Mouse (Mus musculus): ENCODE measurements around the gene Akr1b8.
"Not testable (repeated sequence)": the region's sequence is repeated elsewhere in the genome, so short reads cannot be mapped to it uniquely, and the experiment has no call there.

Akr1b8 gene

GRCm38 (mm10) chr6:34400696-34401095 is 46.8 kb downstream of the Akr1b8 start:
- DNase-seq (ENCODE audit: low read depth): no peak

- DNase-seq (ENCODE audit: low read depth): no peak
Observed at GRCm38 (mm10) chr6:34406746-34407145, 52.8 kb downstream of the Akr1b8 start.

- no peak for DNase-seq (ENCODE audit: low read depth)
Observed at GRCm38 (mm10) chr6:34407403-34407802, 53.5 kb downstream of the Akr1b8 start.

- DNase-seq (ENCODE audit: low read depth): no peak
Observed at GRCm38 (mm10) chr6:34412023-34412422, 58.1 kb downstream of the Akr1b8 start, which contains the start of gene Akr1b7. Gene Akr1b7, plus strand, starts transcription at chr6:34412334.

- no peak for DNase-seq (ENCODE audit: low read depth)
Observed at GRCm38 (mm10) chr6:34412688-34413087, 58.8 kb downstream of the Akr1b8 start.

- not testable (repeated sequence) for DNase-seq (ENCODE audit: low read depth)
Observed at GRCm38 (mm10) chr6:34413386-34413785, 59.5 kb downstream of the Akr1b8 start.

GRCm38 (mm10) chr6:34416521-34416920 is 62.6 kb downstream of the Akr1b8 start:
- no peak for DNase-seq (ENCODE audit: low read depth)
